In genomic region chr6:84588221-84588894, GRCm38 (mm10) we compare ENCODE assay signal across 8 mouse cellular contexts. TPM values are rescaled to one million over a fixed set of nuclear protein-coding genes. Genes with fewer than 3 reads are reported as not detected.
A peak's percentile ranks its signal among the peaks of the same experiment; 100 is the strongest.
DNase-seq lines count a peak whose midpoint lies in the region; ATAC-seq and TF ChIP-seq lines count a peak whose summit lies in the region.

No protein-coding gene starts in this region.

- no peak for TF ChIP-seq EP300 in heart, adult 2 months (IDR thresholded peaks at IDR 0.05; ENCODE audit: insufficient read depth, low read depth, low read length)

- H3K4me2 ChIP-seq in heart, embryonic 12.5 days = peak overlapping the region; percentile 93
- H3K4me2 ChIP-seq in myocyte (ENCODE audit: low read depth) = peak overlapping the region; percentile 99

- no peaks in the 10 kb centered on the region for H3K79me2 ChIP-seq in heart, adult 2 months (replicated peaks; ENCODE audit: control insufficient read depth, insufficient read depth, low read length)
- no peaks in the 10 kb centered on the region for H3K79me2 ChIP-seq in myocyte (ENCODE audit: control insufficient read depth, insufficient read depth)

- peaks cover 13% of the 10 kb centered on the region for H3K4me1 ChIP-seq in heart, adult 2 months (ENCODE audit: control insufficient read depth, insufficient read depth, low read length)
- H3K4me1 ChIP-seq in heart, embryonic 12.5 days (replicated peaks) = peaks cover 68% of the 10 kb centered on the region
- H3K4me1 ChIP-seq in limb, embryonic 10.5 days = peaks cover 72% of the 10 kb centered on the region

- no peaks in the 10 kb centered on the region for H3K36me3 ChIP-seq in heart, adult 2 months (ENCODE audit: control insufficient read depth, insufficient read depth, low read length)
- H3K36me3 ChIP-seq in heart, embryonic 12.5 days = no peaks in the 10 kb centered on the region
- peaks cover 23% of the 10 kb centered on the region for H3K36me3 ChIP-seq in limb, embryonic 10.5 days
- no peaks in the 10 kb centered on the region for H3K36me3 ChIP-seq in myocyte (ENCODE audit: control insufficient read depth, insufficient read depth)

- no peak for ATAC-seq in heart, embryonic 12.5 days (ENCODE audit: insufficient number of reproducible peaks, low FRiP score)

- peak overlapping the region; percentile 23 for H3ac ChIP-seq in myocyte (ENCODE audit: control insufficient read depth, insufficient read length)

- no peaks in the 10 kb centered on the region for H3K9me3 ChIP-seq in heart, embryonic 12.5 days (replicated peaks)
- no peaks in the 10 kb centered on the region for H3K9me3 ChIP-seq in limb, embryonic 10.5 days (replicated peaks)

- WGBS in heart, adult 2 months = 1% methylated on average over 41 of the region's 41 CpGs
- under 1% methylated on average over 41 of the region's 41 CpGs for WGBS in heart, embryonic 12.5 days
- WGBS in limb, embryonic 10.5 days = under 1% methylated on average over 41 of the region's 41 CpGs

- peak overlapping the region; percentile 73 for H3K9ac ChIP-seq in heart, adult 2 months (ENCODE audit: low read depth, low read length)
- H3K9ac ChIP-seq in heart, embryonic 12.5 days = peak overlapping the region; percentile 60

- H3K27ac ChIP-seq in heart, adult 2 months = peak overlapping the region; percentile 55
- H3K27ac ChIP-seq in heart, embryonic 12.5 days (ENCODE audit: poor library complexity, severe bottlenecking) = no peak overlapping the region
- H3K27ac ChIP-seq in limb, embryonic 10.5 days = peak overlapping the region; percentile 95

- TF ChIP-seq POLR2A in heart, adult 2 months (IDR thresholded peaks at IDR 0.05; ENCODE audit: insufficient read depth, low read depth, low read length) = no peak
- TF ChIP-seq POLR2A in myocyte (IDR thresholded peaks at IDR 0.05; ENCODE audit: insufficient read length, low read depth) = no peak

- peak; percentile 37 to 59 for DNase-seq in heart, adult 2 months
- DNase-seq in heart, adult 8-10 months (ENCODE audit: low spot score) = no peak
- peak; percentile 27 for DNase-seq in R1 (ENCODE audit: low read depth, low spot score)
- DNase-seq in limb, embryonic 10.5 days (ENCODE audit: low spot score) = peak; percentile 71
- DNase-seq in spleen, adult 12 weeks (ENCODE audit: low spot score) = no peak
- no peak for DNase-seq in thymus, postnatal 25 days

- peak overlapping the region; percentile 55 for H3K4me3 ChIP-seq in heart, adult 2 months
- H3K4me3 ChIP-seq in heart, embryonic 12.5 days = peak overlapping the region; percentile 58
- peak overlapping the region; percentile 81 for H3K4me3 ChIP-seq in limb, embryonic 10.5 days
- H3K4me3 ChIP-seq in myocyte = peak overlapping the region; percentile 24

- intact Hi-C loops in heart, adult 2 months (cut with DNase I) = loop anchor here (2.0 to 10.0 kb wide), 2 partner anchors 52 to 324 kb away; no protein-coding TSS in a partner anchor

- TF ChIP-seq CTCF in heart, adult 2 months (IDR thresholded peaks at IDR 0.05) = no peak

- H3K27me3 ChIP-seq in heart, adult 2 months (ENCODE audit: control insufficient read depth, insufficient read depth, low read length) = peaks cover 6% of the 10 kb centered on the region; the same call in 1 of the 2 replicates
- peaks cover 80% of the 10 kb centered on the region for H3K27me3 ChIP-seq in heart, embryonic 12.5 days (replicated peaks)
- H3K27me3 ChIP-seq in limb, embryonic 10.5 days (ENCODE audit: low read depth, poor library complexity, severe bottlenecking) = peaks cover 67% of the 10 kb centered on the region
- peaks cover 73% of the 10 kb centered on the region for H3K27me3 ChIP-seq in myocyte (ENCODE audit: control insufficient read depth, insufficient read depth, insufficient read length)

TF ChIP-seq in myocyte, 11 proteins besides CTCF, POLR2A, EP300 and RAD21:
- TF ChIP-seq SRF (IDR thresholded peaks at IDR 0.05; ENCODE audit: control insufficient read depth, insufficient read length, low read depth) = no peak

RNA-seq across cellular contexts. Expression of gene Cyp26b1, which starts 5.3 kb away (rescaled TPM):
- 10 to 100 TPM; 17.1 to 41.4 TPM for total RNA-seq in heart, adult 2 months (2021)
- polyA plus RNA-seq in heart, adult 2 months (2012; rRNA removed) = 1.8 and 30.9 TPM in 2 replicates
- total RNA-seq in heart, adult 8-10 months (2022) = 10 to 100 TPM in 3 of 4 experiments, 1 to 10 TPM in 1; 3.0 to 20.4 (median 14.1) TPM
- 2.9 and 3.8 TPM in 2 replicates for polyA plus RNA-seq in heart, embryonic 12.5 days (2016; fragmentation: Nextera tagmentation; extraction: Ambion mirVana)
- 32.7 and 47.1 TPM in 2 replicates for polyA plus RNA-seq in limb, embryonic 10.5 days (2016; fragmentation: Nextera tagmentation; extraction: Ambion mirVana)
- polyA plus RNA-seq in myocyte (2012; fragmentation: generic; extraction: Trizol) = 2.4 TPM

Comparison
In these comparisons a context has a peak if more than half of its experiments do, and no peak if none do; other contexts are left out.
1. DNase-seq: peak in heart, adult 2 months (2 of 2), R1 (single experiment) and limb, embryonic 10.5 days (single experiment); none in heart, adult 8-10 months (single experiment), spleen, adult 12 weeks (single experiment) and thymus, postnatal 25 days (single experiment).
2. H3K4me3 ChIP-seq: peak in every context shown above with its lines; median percentile 81 in limb, embryonic 10.5 days; 58 in heart, embryonic 12.5 days; 55 in heart, adult 2 months; 24 in myocyte.